ENCODE assay signal across 11 mouse cellular contexts in the genomic region with DNA sequence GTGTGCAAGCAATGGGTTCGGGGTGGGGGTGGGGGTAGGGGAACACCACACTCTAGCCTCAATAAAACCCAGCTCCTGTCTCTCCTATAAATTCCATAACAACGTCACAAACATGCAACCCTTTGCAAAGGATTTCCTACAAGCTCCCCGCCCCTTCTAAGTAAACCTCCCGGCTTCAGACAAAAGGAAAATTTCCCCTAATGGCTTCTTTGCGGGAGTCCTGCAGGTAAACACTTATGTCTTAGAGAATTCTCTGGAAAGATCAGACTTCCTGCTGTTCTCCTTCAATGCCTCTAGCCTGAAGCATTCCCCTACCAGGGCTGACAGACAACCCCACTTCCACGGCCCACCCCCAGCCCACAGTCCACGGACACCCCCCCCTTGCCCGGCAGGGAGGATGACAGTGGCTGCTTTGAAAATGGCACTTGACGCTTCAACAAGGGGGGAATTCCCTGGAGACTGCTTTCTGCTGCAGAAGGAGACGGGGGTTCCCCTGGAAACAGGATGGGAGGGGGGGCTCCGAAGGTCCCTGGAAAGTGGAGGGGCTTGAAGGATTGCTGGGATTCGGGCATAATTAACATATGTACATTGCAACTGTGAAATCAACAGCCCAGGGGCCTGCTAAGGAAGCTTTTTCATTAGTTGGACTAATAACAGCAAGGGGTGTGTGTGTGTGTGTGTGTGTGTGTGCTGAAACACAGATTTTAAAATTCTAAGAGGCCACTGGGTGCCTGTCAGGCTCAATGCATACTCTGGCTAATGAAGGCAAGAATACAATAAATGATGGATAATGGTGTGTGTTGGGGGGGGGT. TPM values are rescaled to one million over a fixed set of nuclear protein-coding genes. Genes with fewer than 3 reads are reported as not detected.
DNase-seq lines count a peak whose midpoint lies in the region; ATAC-seq and TF ChIP-seq lines count a peak whose summit lies in the region.
"Had no signal": no experiment of that assay in that cellular context is flagged by ENCODE, and none has a peak within 500 bp of the region (broad histone marks: within the 10 kb centered on the region; RNA-seq: fewer than 3 reads in every experiment).

No protein-coding gene starts in this region.

- ATAC-seq in embryonic facial prominence, embryonic 12.5 days (ENCODE audit: insufficient number of reproducible peaks, insufficient read depth, low FRiP score, low TSS enrichment) = no peak
- ATAC-seq in hindbrain, embryonic 16.5 days = peak; percentile 63
- peak; percentile 71 for ATAC-seq in midbrain, embryonic 14.5 days (ENCODE audit: low FRiP score, low TSS enrichment)

- TF ChIP-seq CTCF in E14TG2a.4 (conservative IDR thresholded peaks at IDR 0.05; ENCODE audit: low read length) = no peak
- TF ChIP-seq CTCF in left cerebral cortex, adult 2 months (IDR thresholded peaks at IDR 0.05) = no peak

- no peak overlapping the region for H3K27ac ChIP-seq in embryonic facial prominence, embryonic 12.5 days
- H3K27ac ChIP-seq in hindbrain, embryonic 16.5 days (ENCODE audit: low read depth, low read length) = peak overlapping the region; percentile 67
- H3K27ac ChIP-seq in midbrain, embryonic 14.5 days (replicated peaks; ENCODE audit: low read depth, low read length) = peak overlapping the region; percentile 84
- no peak overlapping the region for H3K27ac ChIP-seq in left cerebral cortex, adult 2 months

- H3K4me3 ChIP-seq in E14TG2a.4 (replicated peaks; ENCODE audit: low read length) = peak overlapping the region; percentile 23
- H3K4me3 ChIP-seq in embryonic facial prominence, embryonic 12.5 days = no peak overlapping the region
- H3K4me3 ChIP-seq in hindbrain, embryonic 16.5 days (ENCODE audit: low read length) = no peak overlapping the region
- H3K4me3 ChIP-seq in midbrain, embryonic 14.5 days (replicated peaks; ENCODE audit: low read depth, low read length) = no peak overlapping the region
- no peak overlapping the region for H3K4me3 ChIP-seq in left cerebral cortex, adult 2 months

- peak; percentile 91 for DNase-seq in midbrain, embryonic 14.5 days
- DNase-seq in liver = no peak
- no peak for DNase-seq in layer of hippocampus, postnatal 25 days (ENCODE audit: extremely low spot score in 1 of 2, low spot score in 1 of 2)
- DNase-seq in left cerebral cortex, adult 2 months (ENCODE audit: extremely low spot score in 1 of 2, low spot score in 2 of 2) = no peak
- DNase-seq in layer of hippocampus, adult 18-20 months (ENCODE audit: low spot score in 2 of 2) = no peak
- DNase-seq: kidney, adult 8-10 months had no signal

- intact Hi-C loops in left cerebral cortex, adult 2 months (cut with DNase I) = no loop called here

- H3K9me3 ChIP-seq in E14TG2a.4 (ENCODE audit: low read length) = no peaks in the 10 kb centered on the region
- H3K9me3 ChIP-seq in embryonic facial prominence, embryonic 12.5 days = no peaks in the 10 kb centered on the region
- no peaks in the 10 kb centered on the region for H3K9me3 ChIP-seq in hindbrain, embryonic 16.5 days (ENCODE audit: control insufficient read depth, low read length)
- H3K9me3 ChIP-seq in midbrain, embryonic 14.5 days (ENCODE audit: control insufficient read depth, low read length) = no peaks in the 10 kb centered on the region

- H3K4me1 ChIP-seq in E14TG2a.4 (replicated peaks; ENCODE audit: low read depth, low read length) = peaks cover 72% of the 10 kb centered on the region
- H3K4me1 ChIP-seq in embryonic facial prominence, embryonic 12.5 days = peaks cover 19% of the 10 kb centered on the region
- peaks cover 25% of the 10 kb centered on the region for H3K4me1 ChIP-seq in hindbrain, embryonic 16.5 days (ENCODE audit: control insufficient read depth, insufficient read depth, low read depth, low read length)
- H3K4me1 ChIP-seq in midbrain, embryonic 14.5 days (ENCODE audit: control insufficient read depth, insufficient read depth, low read length) = peaks cover 35% of the 10 kb centered on the region

- H3K4me2 ChIP-seq in embryonic facial prominence, embryonic 12.5 days (replicated peaks) = peak overlapping the region; percentile 26; the same call in 1 of the 2 replicates
- peak overlapping the region; percentile 38 for H3K4me2 ChIP-seq in hindbrain, embryonic 16.5 days (ENCODE audit: low read length)
- H3K4me2 ChIP-seq in midbrain, embryonic 14.5 days (ENCODE audit: low read length) = peak overlapping the region; percentile 29

- H3K9ac ChIP-seq in embryonic facial prominence, embryonic 12.5 days = no peak overlapping the region
- H3K9ac ChIP-seq in hindbrain, embryonic 16.5 days (ENCODE audit: low read depth, low read length) = peak overlapping the region; percentile 18; the same call in 1 of the 2 replicates
- peak overlapping the region; percentile 24; the same call in 1 of the 2 replicates for H3K9ac ChIP-seq in midbrain, embryonic 14.5 days (replicated peaks; ENCODE audit: low read length)

- peaks cover 21% of the 10 kb centered on the region for H3K27me3 ChIP-seq in E14TG2a.4 (ENCODE audit: insufficient read depth, low read length)
- peaks cover 10% of the 10 kb centered on the region for H3K27me3 ChIP-seq in embryonic facial prominence, embryonic 12.5 days
- H3K27me3 ChIP-seq in hindbrain, embryonic 16.5 days (replicated peaks; ENCODE audit: control insufficient read depth, insufficient read depth, low read length) = no peaks in the 10 kb centered on the region
- H3K27me3 ChIP-seq in midbrain, embryonic 14.5 days (ENCODE audit: control insufficient read depth, insufficient read depth, low read length) = no peaks in the 10 kb centered on the region

- WGBS in embryonic facial prominence, embryonic 12.5 days = 13% methylated on average over 12 of the region's 12 CpGs
- 4% methylated on average over 12 of the region's 12 CpGs for WGBS in hindbrain, embryonic 16.5 days
- WGBS in midbrain, embryonic 14.5 days = 2% methylated on average over 12 of the region's 12 CpGs

- no peaks in the 10 kb centered on the region for H3K36me3 ChIP-seq in E14TG2a.4 (ENCODE audit: insufficient read depth, low read length)
- H3K36me3 ChIP-seq in embryonic facial prominence, embryonic 12.5 days = no peaks in the 10 kb centered on the region
- no peaks in the 10 kb centered on the region for H3K36me3 ChIP-seq in hindbrain, embryonic 16.5 days (ENCODE audit: control insufficient read depth, insufficient read depth, low read length)
- H3K36me3 ChIP-seq in midbrain, embryonic 14.5 days (ENCODE audit: control insufficient read depth, insufficient read depth, low read length) = no peaks in the 10 kb centered on the region

RNA-seq across cellular contexts. Expression of gene Cpne5, which starts 24.4 kb away (rescaled TPM):
- polyA plus RNA-seq in embryonic facial prominence, embryonic 12.5 days (2016; fragmentation: Nextera tagmentation; extraction: Ambion mirVana) = 11.9 and 13.5 TPM in 2 replicates
- 48.1 and 51.2 TPM in 2 replicates for polyA plus RNA-seq in hindbrain, embryonic 16.5 days (2015; fragmentation: Nextera tagmentation; extraction: Ambion mirVana)
- polyA plus RNA-seq in midbrain, embryonic 14.5 days (2014; fragmentation: Nextera tagmentation; extraction: Ambion mirVana) = 27.6 and 32.6 TPM in 2 replicates
- 10 to 100 TPM; 37.7 to 41.8 TPM for total RNA-seq in layer of hippocampus, postnatal 25 days (2021)
- 100 to 1,000 TPM; 141 to 148 TPM for total RNA-seq in left cerebral cortex, adult 2 months (2021)
- total RNA-seq in layer of hippocampus, adult 18-20 months (2021) = 10 to 100 TPM; 37.5 to 37.8 TPM
- total RNA-seq: gastrocnemius, adult 8-10 months; liver, adult 2 months had no signal
- polyA plus RNA-seq: liver, adult 2 months had no signal

RNA-seq across cellular contexts. Expression of gene Ppil1, which starts 50.4 kb away (rescaled TPM):
- 154 and 162 TPM in 2 replicates for polyA plus RNA-seq in embryonic facial prominence, embryonic 12.5 days (2016; fragmentation: Nextera tagmentation; extraction: Ambion mirVana)
- polyA plus RNA-seq in hindbrain, embryonic 16.5 days (2015; fragmentation: Nextera tagmentation; extraction: Ambion mirVana) = 105 and 113 TPM in 2 replicates
- 112 and 114 TPM in 2 replicates for polyA plus RNA-seq in midbrain, embryonic 14.5 days (2014; fragmentation: Nextera tagmentation; extraction: Ambion mirVana)
- total RNA-seq in layer of hippocampus, postnatal 25 days (2021) = 10 to 100 TPM; 17.7 to 19.6 TPM
- 10 to 100 TPM; 19.8 to 20.0 TPM for total RNA-seq in left cerebral cortex, adult 2 months (2021)
- total RNA-seq in layer of hippocampus, adult 18-20 months (2021) = 10 to 100 TPM; 16.2 to 18.4 TPM

RNA-seq across cellular contexts. Expression of gene BC004004, which starts 55.0 kb away (rescaled TPM):
- 54.9 and 56.5 TPM in 2 replicates for polyA plus RNA-seq in embryonic facial prominence, embryonic 12.5 days (2016; fragmentation: Nextera tagmentation; extraction: Ambion mirVana)
- polyA plus RNA-seq in hindbrain, embryonic 16.5 days (2015; fragmentation: Nextera tagmentation; extraction: Ambion mirVana) = 118 and 123 TPM in 2 replicates
- 117 and 122 TPM in 2 replicates for polyA plus RNA-seq in midbrain, embryonic 14.5 days (2014; fragmentation: Nextera tagmentation; extraction: Ambion mirVana)
- total RNA-seq in layer of hippocampus, postnatal 25 days (2021) = 10 to 100 TPM; 96.8 to 96.9 TPM
- 10 to 100 TPM; 78.9 to 85.0 TPM for total RNA-seq in left cerebral cortex, adult 2 months (2021)
- total RNA-seq in layer of hippocampus, adult 18-20 months (2021) = 10 to 100 TPM; 84.9 to 94.4 TPM

Comparison
In these comparisons a context has a peak if more than half of its experiments do, and no peak if none do; other contexts are left out.
1. H3K27ac ChIP-seq: peak in hindbrain, embryonic 16.5 days (single experiment) and midbrain, embryonic 14.5 days (single experiment); none in embryonic facial prominence, embryonic 12.5 days (single experiment) and left cerebral cortex, adult 2 months (single experiment).
2. Peak in every context shown above with its lines, with median percentiles within 50 percentile points of each other: H3K4me2 ChIP-seq.